Mouse (Mus musculus) liver, postnatal 0 days (tissue): Measurements from ENCODE around the gene Copg1.
"Not testable (repeated sequence)": the region's sequence is repeated elsewhere in the genome, so short reads cannot be mapped to it uniquely, and the experiment has no call there.

ENCODE experiments used
- CTCF ChIP-seq: sonication (generic); IDR thresholded peaks from 2 replicates; pipeline ENCODE4 v1.5.1; 2016; ENCODE audit warnings: antibody characterized with exemption, low read depth
- EP300 ChIP-seq: IDR thresholded peaks from 2 replicates; pipeline ENCODE4 v1.6.1; 2016; ENCODE audit warnings: antibody characterized with exemption, low read depth, mild to moderate bottlenecking

- not testable (repeated sequence) for TF ChIP-seq CTCF, EP300
Measured at GRCm38 (mm10) chr6:87962457-87962856, 74.8 kb downstream of the Copg1 start.
